Mouse (Mus musculus): Measurements from ENCODE around the gene Qrfp. TPM values are rescaled to one million over a fixed set of nuclear protein-coding genes. Genes with fewer than 3 reads are reported as not detected.

The Qrfp gene
- total and polyA plus RNA-seq, 2 experiments from 2014 or later: 0.04 TPM; not detected in 1

DNA sequence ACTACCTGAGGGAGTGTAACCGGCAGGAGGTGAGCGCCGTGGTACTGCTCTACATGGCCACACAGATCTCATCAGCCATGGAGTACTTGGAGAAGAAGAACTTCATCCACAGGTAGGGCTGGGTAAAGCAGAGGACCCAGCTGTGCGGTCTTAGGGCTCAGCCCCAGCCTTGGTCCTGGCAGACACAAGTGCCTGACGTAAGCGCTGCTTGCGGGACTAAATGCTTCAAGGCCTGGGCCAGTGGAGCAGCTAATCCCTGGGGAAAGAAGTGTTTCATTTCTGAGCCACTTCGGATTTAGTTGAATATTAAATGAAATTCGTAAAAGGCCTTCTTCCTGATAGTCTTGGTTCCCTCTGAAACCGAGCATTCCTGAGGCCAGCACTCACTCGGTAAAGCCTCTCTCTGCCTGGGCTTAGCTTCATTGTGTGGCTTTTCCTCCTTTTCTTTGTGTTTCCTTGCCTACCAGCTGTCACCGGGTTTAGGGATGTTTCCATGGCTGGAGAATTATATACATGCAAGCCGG lies 19.6 kb downstream of the Qrfp start:
- 79% methylated on average over 13 of the region's 13 CpGs for WGBS
- Histone ChIP-seq H3K9me3 (replicated peaks; ENCODE audit: control insufficient read depth, low read length) (no peaks in the 10 kb centered on the region), H3K27ac (ENCODE audit: low read depth) (no peak overlapping the region), H3K36me3 (replicated peaks; ENCODE audit: control insufficient read depth, insufficient read depth, low read length) (peaks cover 90% of the 10 kb centered on the region), H3K27me3 (ENCODE audit: control insufficient read depth, insufficient read depth, low read length) (no peaks in the 10 kb centered on the region), H3K4me2 (ENCODE audit: low read depth, low read length) (no peak overlapping the region), H3K9ac (replicated peaks; ENCODE audit: low read depth, low read length) (no peak overlapping the region), H3K4me3 (ENCODE audit: low read depth, low read length) (no peak overlapping the region), H3K4me1 (ENCODE audit: control insufficient read depth, insufficient read depth) (no peaks in the 10 kb centered on the region)
- TF ChIP-seq CTCF (IDR thresholded peaks at IDR 0.05; ENCODE audit: low read depth) (no peak), EP300 (IDR thresholded peaks at IDR 0.05; ENCODE audit: low read depth) (no peak)
- no peak for ATAC-seq (ENCODE audit: insufficient read depth, low read depth)
- DNase-seq (ENCODE audit: low spot score): no peak

- Histone ChIP-seq H3K27ac (ENCODE audit: low read depth) (no peak overlapping the region), H3K4me1 (ENCODE audit: control insufficient read depth, insufficient read depth) (no peaks in the 10 kb centered on the region), H3K4me2 (ENCODE audit: low read depth, low read length) (no peak overlapping the region), H3K27me3 (ENCODE audit: control insufficient read depth, insufficient read depth, low read length) (no peaks in the 10 kb centered on the region), H3K36me3 (replicated peaks; ENCODE audit: control insufficient read depth, insufficient read depth, low read length) (peaks cover 90% of the 10 kb centered on the region), H3K4me3 (ENCODE audit: low read depth, low read length) (no peak overlapping the region), H3K9ac (replicated peaks; ENCODE audit: low read depth, low read length) (no peak overlapping the region), H3K9me3 (replicated peaks; ENCODE audit: control insufficient read depth, low read length) (no peaks in the 10 kb centered on the region)
- no peak for DNase-seq (ENCODE audit: low spot score)
- no peak for ATAC-seq (ENCODE audit: insufficient read depth, low read depth)
- 83% methylated on average over 2 of the region's 2 CpGs for WGBS
- no peak for TF ChIP-seq EP300 (IDR thresholded peaks at IDR 0.05; ENCODE audit: low read depth)
Observed at GRCm38 (mm10) chr2:31789215-31789614, 21.2 kb downstream of the Qrfp start.

GRCm38 (mm10) chr2:31788227-31788626 lies 22.2 kb downstream of the Qrfp start:
- Histone ChIP-seq H3K4me2 (ENCODE audit: low read depth, low read length) (no peak overlapping the region), H3K9me3 (replicated peaks; ENCODE audit: control insufficient read depth, low read length) (no peaks in the 10 kb centered on the region), H3K4me1 (ENCODE audit: control insufficient read depth, insufficient read depth) (no peaks in the 10 kb centered on the region), H3K27me3 (ENCODE audit: control insufficient read depth, insufficient read depth, low read length) (no peaks in the 10 kb centered on the region), H3K9ac (replicated peaks; ENCODE audit: low read depth, low read length) (no peak overlapping the region), H3K36me3 (replicated peaks; ENCODE audit: control insufficient read depth, insufficient read depth, low read length) (peaks cover 92% of the 10 kb centered on the region), H3K4me3 (ENCODE audit: low read depth, low read length) (no peak overlapping the region), H3K27ac (ENCODE audit: low read depth) (no peak overlapping the region)
- no peak for ATAC-seq (ENCODE audit: insufficient read depth, low read depth)
- WGBS: 83% methylated on average over 3 of the region's 3 CpGs
- no peak for DNase-seq (ENCODE audit: low spot score)
- TF ChIP-seq EP300 (IDR thresholded peaks at IDR 0.05; ENCODE audit: low read depth) (no peak), CTCF (IDR thresholded peaks at IDR 0.05; ENCODE audit: low read depth) (0 out of 2 replicates have a peak, but pooled peaks have one; percentile 2)

DNA sequence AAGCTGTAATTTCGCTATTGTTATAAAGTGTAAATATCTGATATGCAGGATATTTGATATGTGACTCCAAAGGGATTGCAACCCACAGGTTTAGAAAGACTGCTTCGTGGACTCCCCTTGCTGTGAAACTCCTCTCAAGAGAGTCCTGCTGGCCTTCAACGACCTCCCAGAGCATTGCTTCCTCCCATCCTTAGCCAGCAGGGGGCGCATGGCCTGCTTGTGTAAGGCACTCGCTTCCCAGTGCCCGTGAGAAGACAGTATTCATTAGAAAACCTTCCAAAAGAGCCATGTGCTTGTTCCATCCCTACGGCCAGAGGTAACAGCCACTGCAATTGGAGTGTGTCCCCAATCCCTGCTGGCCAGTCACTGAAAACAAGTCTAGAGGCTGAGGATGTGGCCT lies 23.4 kb downstream of the Qrfp start:
- DNase-seq (ENCODE audit: low spot score): peak; percentile 71
- Histone ChIP-seq H3K9ac (replicated peaks; ENCODE audit: low read depth, low read length) (no peak overlapping the region), H3K4me2 (ENCODE audit: low read depth, low read length) (no peak overlapping the region), H3K4me3 (ENCODE audit: low read depth, low read length) (no peak overlapping the region), H3K36me3 (replicated peaks; ENCODE audit: control insufficient read depth, insufficient read depth, low read length) (peaks cover 89% of the 10 kb centered on the region), H3K27me3 (ENCODE audit: control insufficient read depth, insufficient read depth, low read length) (no peaks in the 10 kb centered on the region), H3K9me3 (replicated peaks; ENCODE audit: control insufficient read depth, low read length) (no peaks in the 10 kb centered on the region), H3K27ac (ENCODE audit: low read depth) (no peak overlapping the region), H3K4me1 (ENCODE audit: control insufficient read depth, insufficient read depth) (no peaks in the 10 kb centered on the region)
- no peak for ATAC-seq (ENCODE audit: insufficient read depth, low read depth)
- WGBS: 18% methylated on average over 7 of the region's 7 CpGs
- no peak for TF ChIP-seq EP300 (IDR thresholded peaks at IDR 0.05; ENCODE audit: low read depth)
- TF ChIP-seq CTCF (IDR thresholded peaks at IDR 0.05; ENCODE audit: low read depth): peak; percentile 88

DNA sequence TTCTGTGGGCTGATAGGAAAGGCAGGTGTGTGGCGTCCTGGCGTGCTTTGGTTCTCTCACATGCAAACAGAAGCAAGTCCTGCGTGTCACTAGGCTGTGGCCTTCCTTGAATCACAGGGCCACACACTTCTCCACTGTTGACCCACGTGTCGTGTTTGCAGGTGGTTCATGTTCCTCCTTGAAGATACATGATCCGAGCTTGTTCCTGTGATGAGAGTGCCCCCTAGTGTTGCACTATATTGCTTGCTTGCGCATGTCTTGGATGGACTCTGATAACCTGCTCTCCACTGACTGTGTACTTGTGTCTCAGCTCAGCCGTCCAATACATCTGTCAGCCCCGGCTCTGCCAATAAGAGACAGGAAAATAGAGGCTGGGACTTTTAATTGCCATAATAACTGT lies 25.3 kb downstream of the Qrfp start:
- Histone ChIP-seq H3K27me3 (ENCODE audit: control insufficient read depth, insufficient read depth, low read length) (no peaks in the 10 kb centered on the region), H3K9ac (replicated peaks; ENCODE audit: low read depth, low read length) (no peak overlapping the region), H3K4me2 (ENCODE audit: low read depth, low read length) (no peak overlapping the region), H3K36me3 (replicated peaks; ENCODE audit: control insufficient read depth, insufficient read depth, low read length) (peaks cover 89% of the 10 kb centered on the region), H3K27ac (ENCODE audit: low read depth) (no peak overlapping the region), H3K4me1 (ENCODE audit: control insufficient read depth, insufficient read depth) (no peaks in the 10 kb centered on the region), H3K9me3 (replicated peaks; ENCODE audit: control insufficient read depth, low read length) (no peaks in the 10 kb centered on the region), H3K4me3 (ENCODE audit: low read depth, low read length) (no peak overlapping the region)
- peak; percentile 84 for DNase-seq (ENCODE audit: low spot score)
- 28% methylated on average over 9 of the region's 9 CpGs for WGBS
- ATAC-seq (ENCODE audit: insufficient read depth, low read depth): peak; percentile 68
- TF ChIP-seq CTCF (IDR thresholded peaks at IDR 0.05; ENCODE audit: low read depth) (peak; percentile 96), EP300 (IDR thresholded peaks at IDR 0.05; ENCODE audit: low read depth) (no peak)

DNA sequence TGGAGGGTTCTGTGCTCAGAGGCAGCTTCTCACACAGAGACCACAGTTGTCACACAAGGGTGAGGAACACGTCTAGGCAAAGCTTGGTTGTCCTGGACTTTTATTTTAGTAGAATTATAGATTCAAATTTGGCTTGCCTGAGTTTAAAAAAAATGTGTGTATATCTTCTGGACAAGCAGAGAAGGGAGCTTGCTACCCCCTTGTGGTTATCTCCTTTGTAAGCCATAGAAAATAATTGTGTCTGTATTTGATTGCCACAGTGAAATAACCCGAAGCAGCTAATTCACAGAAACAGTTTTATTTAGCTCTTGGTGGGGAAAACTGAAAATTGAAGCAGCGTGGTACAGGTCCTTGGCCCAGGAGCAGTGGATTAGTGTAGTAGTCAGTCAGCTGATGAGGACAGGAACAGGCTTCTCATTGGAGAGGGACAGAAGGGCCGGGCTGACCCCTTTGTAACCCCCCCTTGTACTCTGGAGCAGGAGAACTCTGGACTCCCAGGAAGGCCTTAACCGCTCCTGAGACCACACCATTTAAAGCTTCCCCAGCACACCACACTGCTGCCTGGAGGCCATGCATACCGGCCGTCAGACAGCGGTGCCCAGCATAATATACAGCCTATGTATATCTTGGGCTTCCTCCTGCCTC lies 27.3 kb downstream of the Qrfp start:
- WGBS: 72% methylated on average over 8 of the region's 8 CpGs
- Histone ChIP-seq H3K4me2 (ENCODE audit: low read depth, low read length) (no peak overlapping the region), H3K4me3 (ENCODE audit: low read depth, low read length) (no peak overlapping the region), H3K36me3 (replicated peaks; ENCODE audit: control insufficient read depth, insufficient read depth, low read length) (peaks cover 92% of the 10 kb centered on the region), H3K27ac (ENCODE audit: low read depth) (no peak overlapping the region), H3K9ac (replicated peaks; ENCODE audit: low read depth, low read length) (no peak overlapping the region), H3K9me3 (replicated peaks; ENCODE audit: control insufficient read depth, low read length) (no peaks in the 10 kb centered on the region), H3K4me1 (ENCODE audit: control insufficient read depth, insufficient read depth) (no peaks in the 10 kb centered on the region), H3K27me3 (ENCODE audit: control insufficient read depth, insufficient read depth, low read length) (no peaks in the 10 kb centered on the region)
- DNase-seq (ENCODE audit: low spot score) (no peak), ATAC-seq (ENCODE audit: insufficient read depth, low read depth) (no peak)
- TF ChIP-seq CTCF (IDR thresholded peaks at IDR 0.05; ENCODE audit: low read depth): peak; percentile 18; the same call in 1 of the 2 replicates
- TF ChIP-seq EP300 (IDR thresholded peaks at IDR 0.05; ENCODE audit: low read depth): no peak
